Mouse (Mus musculus): ENCODE measurements around the gene Phf8. TPM values are rescaled to one million over a fixed set of nuclear protein-coding genes. Genes with fewer than 3 reads are reported as not detected.

Phf8 gene
- 6.1 TPM for polyA plus RNA-seq (2015; fragmentation: Illumina TruSeq; extraction: RNeasy Lipid Tissue Mini Kit (QIAGEN cat#74804); ENCODE audit: insufficient read depth, low read depth, low replicate concordance)

DNA sequence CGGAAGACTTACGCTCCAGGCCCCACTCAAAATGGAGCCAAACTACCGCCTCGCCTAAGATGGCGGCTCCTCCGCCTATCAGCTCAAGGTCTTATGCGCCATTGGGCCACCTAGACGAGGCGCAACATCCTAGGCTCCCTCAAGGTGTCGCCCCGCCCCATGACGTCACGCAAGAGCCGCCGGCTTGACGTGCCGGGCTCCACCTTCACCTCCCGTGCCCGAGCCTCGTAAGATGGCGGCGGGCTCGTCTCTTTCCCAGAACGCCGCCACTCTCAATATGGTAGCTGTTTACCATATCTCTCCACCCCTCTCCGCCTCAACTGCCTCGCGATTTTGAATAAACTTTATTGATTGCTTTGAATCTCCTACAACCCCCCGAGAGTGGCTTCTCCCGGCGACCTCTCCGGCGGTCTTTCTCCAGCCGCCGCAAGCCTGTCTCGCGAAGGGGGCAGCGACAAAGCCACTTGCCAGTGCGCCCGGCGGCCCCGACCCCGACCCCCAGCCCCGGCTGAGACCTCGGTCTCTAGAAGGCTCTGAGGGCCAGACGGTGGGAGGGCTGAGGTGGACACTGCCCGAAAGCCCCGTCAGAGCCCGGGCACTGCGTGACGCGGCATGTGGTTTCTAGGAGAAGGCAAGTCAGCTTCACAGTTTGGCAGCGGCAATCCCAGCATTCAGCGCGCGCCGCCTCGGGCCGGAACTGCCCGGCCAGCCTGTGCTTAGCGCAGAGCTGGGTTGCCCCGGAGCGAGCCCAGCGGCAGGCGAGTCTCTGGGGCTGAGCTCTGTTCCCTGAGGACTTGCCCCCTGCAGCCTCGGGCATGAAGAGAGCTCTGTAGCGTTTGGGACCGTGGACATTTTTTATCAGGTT lies at the start of gene Phf8:
Gene Phf8 (plus strand): TSS at position 215 of the 865 bp plus-strand sequence.

Other genes starting within 250 kb of the Phf8 start
- gene Fam120c, start 176.5 kb upstream of the Phf8 start, polyA plus RNA-seq (2015; fragmentation: Illumina TruSeq; extraction: RNeasy Lipid Tissue Mini Kit (QIAGEN cat#74804); ENCODE audit: insufficient read depth, low read depth, low replicate concordance), result 1.6 TPM